Mouse (Mus musculus): Measurements from ENCODE around the gene Coq2. TPM values are rescaled to one million over a fixed set of nuclear protein-coding genes. Genes with fewer than 3 reads are reported as not detected.
A peak's percentile ranks its signal among the peaks of the same experiment; 100 is the strongest.

The Coq2 gene
- polyA plus RNA-seq, 1 experiment from 2014 or later = 42.4 TPM

- WGBS (ENCODE audit: insufficient replicate concordance) = 52% methylated on average over 8 of the region's 8 CpGs
These were observed 38.0 kb downstream of the Coq2 start for GRCm38 (mm10) chr5:100636794-100637544.

DNA sequence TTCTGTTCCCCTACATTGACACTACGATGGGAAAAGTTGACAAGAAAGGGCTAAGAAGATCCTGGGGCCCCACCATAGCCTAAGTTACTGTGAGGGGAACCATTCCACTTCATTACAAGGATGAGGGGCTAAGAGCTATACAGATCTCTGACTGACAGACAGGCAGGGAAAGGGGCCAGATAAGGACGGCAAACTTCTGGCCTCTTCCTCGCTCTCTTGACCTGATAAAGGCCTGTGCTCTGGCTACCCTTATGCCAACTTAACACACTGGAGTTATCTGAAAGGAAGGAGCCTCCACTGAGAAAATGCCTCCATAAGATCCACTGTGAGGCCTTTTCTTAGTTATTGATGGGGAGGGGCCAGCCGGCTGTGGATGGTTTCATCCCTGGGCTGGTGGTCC lies 39.0 kb downstream of the Coq2 start:
- H3K27ac ChIP-seq = peak overlapping the region; percentile 87
- peak overlapping the region; percentile 36; the same call in 1 of the 2 replicates for H3K9ac ChIP-seq
- no peak overlapping the region for H3K4me3 ChIP-seq
- peak; percentile 88 for ATAC-seq
- 15% methylated on average over 4 of the region's 4 CpGs for WGBS (ENCODE audit: insufficient replicate concordance)
- peaks cover 87% of the 10 kb centered on the region for H3K4me1 ChIP-seq
- H3K4me2 ChIP-seq = peak overlapping the region; percentile 34
- no peaks in the 10 kb centered on the region for H3K9me3 ChIP-seq (replicated peaks)
- H3K27me3 ChIP-seq (replicated peaks) = no peaks in the 10 kb centered on the region
- H3K36me3 ChIP-seq = no peaks in the 10 kb centered on the region

More at GRCm38 (mm10) chr5:100636794-100637544, 38.0 kb downstream of the Coq2 start:
- Histone ChIP-seq H3K27me3 (replicated peaks) (no peaks in the 10 kb centered on the region), H3K4me1 (peaks cover 88% of the 10 kb centered on the region), H3K4me3 (no peak overlapping the region), H3K9me3 (replicated peaks) (no peaks in the 10 kb centered on the region), H3K36me3 (no peaks in the 10 kb centered on the region), H3K9ac (peak overlapping the region; percentile 57), H3K27ac (peak overlapping the region; percentile 87), H3K4me2 (peak overlapping the region; percentile 40)
- ATAC-seq = no peak

DNA sequence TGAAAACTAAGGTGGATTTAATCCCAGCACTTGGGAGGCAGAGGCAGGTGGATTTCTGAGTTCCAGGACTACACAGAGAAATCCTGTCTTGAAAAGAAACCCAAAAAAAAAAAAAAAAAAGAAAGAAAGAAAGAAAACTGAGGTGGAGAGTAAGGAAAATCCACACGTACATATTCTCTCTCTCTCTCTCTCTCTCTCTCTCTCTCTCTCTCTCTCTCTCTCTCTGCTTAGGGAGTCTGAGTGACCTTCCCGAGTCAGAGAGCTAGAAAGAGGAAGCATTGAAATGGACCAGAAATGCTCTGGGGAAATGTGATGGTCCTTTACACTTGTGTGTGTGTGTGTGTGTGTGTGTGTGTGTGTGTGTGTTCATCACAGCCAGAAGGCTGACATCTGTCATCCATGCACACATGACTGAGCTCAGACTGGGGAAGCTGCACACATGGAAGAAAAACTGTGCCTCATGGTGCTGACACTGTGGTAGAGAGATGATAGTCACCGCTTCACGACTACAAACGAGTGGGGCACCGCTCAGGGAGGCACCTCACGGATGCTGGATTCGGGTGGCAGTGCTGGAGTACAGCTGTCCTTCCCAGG lies 40.0 kb downstream of the Coq2 start:
- H3K27me3 ChIP-seq (replicated peaks) = no peaks in the 10 kb centered on the region
- no peak overlapping the region for H3K4me3 ChIP-seq
- H3K36me3 ChIP-seq = no peaks in the 10 kb centered on the region
- peak overlapping the region; percentile 36; the same call in 1 of the 2 replicates for H3K9ac ChIP-seq
- H3K4me2 ChIP-seq = 0 out of 2 replicates have a peak overlapping the region, but pooled peaks have one; percentile 34
- H3K4me1 ChIP-seq = peaks cover 79% of the 10 kb centered on the region
- H3K27ac ChIP-seq = peak overlapping the region; percentile 87
- WGBS (ENCODE audit: insufficient replicate concordance) = 51% methylated on average over 8 of the region's 8 CpGs
- no peaks in the 10 kb centered on the region for H3K9me3 ChIP-seq (replicated peaks)
- no peak for ATAC-seq

DNA sequence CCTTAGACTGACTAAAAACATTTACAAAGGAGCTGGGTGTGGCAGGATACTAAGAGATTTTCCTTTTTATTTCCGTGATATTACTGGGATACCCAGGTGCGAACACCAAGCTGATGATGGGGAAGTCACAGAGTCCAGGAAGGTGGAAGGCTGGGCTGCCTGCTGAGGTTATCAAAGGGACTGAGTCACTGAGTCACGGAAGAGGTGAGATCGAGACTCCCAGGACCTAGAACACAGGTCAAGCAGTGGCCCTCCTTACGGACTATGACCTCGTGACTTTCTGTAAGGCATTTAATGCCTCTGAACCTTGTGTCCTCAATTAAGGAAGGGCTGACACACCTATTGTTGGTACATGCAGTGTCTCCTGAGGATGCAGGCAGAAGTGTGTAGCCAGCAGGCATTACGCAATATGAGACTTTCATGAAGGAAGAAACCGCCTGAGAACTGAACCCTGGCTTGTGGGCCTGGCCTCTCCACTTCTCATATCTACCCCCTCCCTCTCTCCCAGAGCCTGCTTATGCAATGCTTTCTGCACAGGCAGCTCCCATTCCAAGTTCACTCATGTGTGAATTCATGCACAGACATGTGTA lies 42.3 kb downstream of the Coq2 start:
- Histone ChIP-seq H3K27ac (peak overlapping the region; percentile 8; the same call in 1 of the 2 replicates), H3K36me3 (no peaks in the 10 kb centered on the region), H3K4me3 (no peak overlapping the region), H3K9ac (no peak overlapping the region), H3K4me1 (peaks cover 78% of the 10 kb centered on the region), H3K27me3 (replicated peaks) (no peaks in the 10 kb centered on the region), H3K4me2 (no peak overlapping the region), H3K9me3 (replicated peaks) (no peaks in the 10 kb centered on the region)
- 66% methylated on average over 8 of the region's 8 CpGs for WGBS (ENCODE audit: insufficient replicate concordance)
- no peak for ATAC-seq

DNA sequence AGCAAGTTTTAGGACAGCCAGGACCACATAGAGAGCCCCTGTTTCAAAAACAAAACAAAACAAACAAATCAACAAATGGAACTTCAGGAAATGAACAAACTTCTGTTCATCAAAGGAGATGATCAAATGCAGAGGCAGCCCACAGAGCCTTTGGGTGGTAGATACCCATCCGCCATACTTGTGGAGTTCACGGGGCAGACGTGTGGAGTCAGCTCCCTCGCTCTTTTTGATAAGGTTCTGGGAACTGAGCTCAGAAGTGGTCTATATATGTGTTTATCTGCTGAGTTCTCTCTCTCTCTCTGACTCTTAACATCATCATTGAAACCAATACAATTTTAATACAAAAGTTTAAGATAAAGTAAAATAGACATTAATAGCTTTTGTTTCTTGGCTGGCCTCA lies 46.1 kb downstream of the Coq2 start:
- ATAC-seq = peak; percentile 87
- peaks cover 65% of the 10 kb centered on the region for H3K4me1 ChIP-seq
- WGBS (ENCODE audit: insufficient replicate concordance) = 21% methylated on average over 4 of the region's 4 CpGs

GRCm38 (mm10) chr5:100626526-100626925 lies 48.4 kb downstream of the Coq2 start:
- WGBS (ENCODE audit: insufficient replicate concordance) = 82% methylated on average over 6 of the region's 6 CpGs
- Histone ChIP-seq H3K9ac (no peak overlapping the region), H3K9me3 (replicated peaks) (no peaks in the 10 kb centered on the region), H3K4me2 (no peak overlapping the region), H3K36me3 (no peaks in the 10 kb centered on the region), H3K27me3 (replicated peaks) (peaks cover 2% of the 10 kb centered on the region; the same call in 1 of the 2 replicates), H3K4me1 (peaks cover 51% of the 10 kb centered on the region), H3K4me3 (no peak overlapping the region), H3K27ac (no peak overlapping the region)
- no peak for ATAC-seq

More for the DNA sequence above, 46.1 kb downstream of the Coq2 start:
- peak overlapping the region; percentile 14; the same call in 1 of the 2 replicates for H3K4me2 ChIP-seq
- H3K27me3 ChIP-seq (replicated peaks) = no peaks in the 10 kb centered on the region
- H3K9me3 ChIP-seq (replicated peaks) = no peaks in the 10 kb centered on the region
- H3K9ac ChIP-seq = no peak overlapping the region
- no peak overlapping the region for H3K4me3 ChIP-seq
- peak overlapping the region; percentile 48; the same call in 1 of the 2 replicates for H3K27ac ChIP-seq
- H3K36me3 ChIP-seq = no peaks in the 10 kb centered on the region

- no peak overlapping the region for H3K27ac ChIP-seq
- no peaks in the 10 kb centered on the region for H3K9me3 ChIP-seq (replicated peaks)
- no peaks in the 10 kb centered on the region for H3K36me3 ChIP-seq
- peaks cover 51% of the 10 kb centered on the region for H3K4me1 ChIP-seq
- ATAC-seq = peak; percentile 63; the same call in 1 of the 2 replicates
- H3K9ac ChIP-seq = no peak overlapping the region
- 43% methylated on average over 9 of the region's 9 CpGs for WGBS (ENCODE audit: insufficient replicate concordance)
- H3K4me2 ChIP-seq = no peak overlapping the region
- peaks cover 8% of the 10 kb centered on the region for H3K27me3 ChIP-seq (replicated peaks)
- no peak overlapping the region for H3K4me3 ChIP-seq
These were observed 50.1 kb downstream of the Coq2 start for GRCm38 (mm10) chr5:100624743-100625360.

DNA sequence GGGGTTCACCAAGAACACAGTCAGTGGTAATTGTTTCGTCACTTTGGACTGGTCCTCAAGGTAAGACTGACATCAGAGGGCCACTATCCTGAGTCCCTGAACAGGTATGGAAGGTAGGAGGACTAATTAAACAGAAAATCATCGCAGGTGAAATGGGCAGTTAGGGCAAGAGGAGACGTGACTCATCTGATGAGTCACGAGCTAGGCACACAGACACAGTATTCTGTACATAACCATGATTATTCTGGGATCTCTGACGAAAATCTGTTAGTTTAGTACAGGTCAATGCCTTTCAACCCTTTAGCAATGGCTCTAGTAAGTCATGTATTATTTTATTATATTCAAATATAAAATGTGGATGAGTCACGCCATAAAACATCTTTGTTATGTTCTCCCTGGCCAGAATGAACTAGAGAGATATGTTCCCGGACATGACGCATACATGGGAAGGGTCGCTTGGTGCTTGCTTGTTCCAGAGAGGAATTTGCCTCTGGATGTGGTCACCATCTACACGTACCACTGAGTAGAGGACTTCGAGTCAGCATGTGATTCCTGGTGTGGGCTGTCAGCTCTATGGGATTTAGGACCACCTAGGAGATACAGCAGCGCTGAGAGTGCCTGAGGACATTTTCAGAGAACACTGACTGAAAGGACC lies 52.3 kb downstream of the Coq2 start:
- Histone ChIP-seq H3K9ac (no peak overlapping the region), H3K9me3 (replicated peaks) (no peaks in the 10 kb centered on the region), H3K4me3 (no peak overlapping the region), H3K27ac (no peak overlapping the region), H3K4me2 (no peak overlapping the region), H3K4me1 (peaks cover 30% of the 10 kb centered on the region), H3K27me3 (replicated peaks) (peaks cover 8% of the 10 kb centered on the region), H3K36me3 (no peaks in the 10 kb centered on the region)
- 78% methylated on average over 12 of the region's 12 CpGs for WGBS (ENCODE audit: insufficient replicate concordance)
- no peak for ATAC-seq

GRCm38 (mm10) chr5:100621876-100622508 lies 52.9 kb downstream of the Coq2 start:
- no peak overlapping the region for H3K4me3 ChIP-seq
- no peak for ATAC-seq
- H3K27ac ChIP-seq = no peak overlapping the region
- peaks cover 30% of the 10 kb centered on the region for H3K4me1 ChIP-seq
- WGBS (ENCODE audit: insufficient replicate concordance) = 46% methylated on average over 8 of the region's 8 CpGs
- no peaks in the 10 kb centered on the region for H3K9me3 ChIP-seq (replicated peaks)
- H3K27me3 ChIP-seq (replicated peaks) = peaks cover 9% of the 10 kb centered on the region
- no peak overlapping the region for H3K9ac ChIP-seq
- no peak overlapping the region for H3K4me2 ChIP-seq
- no peaks in the 10 kb centered on the region for H3K36me3 ChIP-seq

- Histone ChIP-seq H3K4me1 (peaks cover 28% of the 10 kb centered on the region), H3K4me3 (no peak overlapping the region), H3K27me3 (replicated peaks) (peaks cover 12% of the 10 kb centered on the region), H3K27ac (no peak overlapping the region), H3K4me2 (no peak overlapping the region), H3K9ac (no peak overlapping the region), H3K9me3 (replicated peaks) (no peaks in the 10 kb centered on the region), H3K36me3 (no peaks in the 10 kb centered on the region)
- ATAC-seq = no peak
- 53% methylated on average over 9 of the region's 9 CpGs for WGBS (ENCODE audit: insufficient replicate concordance)
These were observed 54.0 kb downstream of the Coq2 start for GRCm38 (mm10) chr5:100620952-100621351.

GRCm38 (mm10) chr5:100619586-100620275 lies 55.2 kb downstream of the Coq2 start:
- H3K27me3 ChIP-seq (replicated peaks) = peaks cover 19% of the 10 kb centered on the region
- no peak overlapping the region for H3K27ac ChIP-seq
- 84% methylated on average over 15 of the region's 15 CpGs for WGBS (ENCODE audit: insufficient replicate concordance)
- no peak overlapping the region for H3K4me3 ChIP-seq
- no peaks in the 10 kb centered on the region for H3K36me3 ChIP-seq
- H3K9ac ChIP-seq = no peak overlapping the region
- H3K4me2 ChIP-seq = no peak overlapping the region
- peaks cover 15% of the 10 kb centered on the region for H3K4me1 ChIP-seq
- no peaks in the 10 kb centered on the region for H3K9me3 ChIP-seq (replicated peaks)
- ATAC-seq = no peak
